Mouse (Mus musculus): ENCODE data around the gene Spic.
A peak's percentile ranks its signal among the peaks of the same experiment; 100 is the strongest.
"Not testable (repeated sequence)": the region's sequence is repeated elsewhere in the genome, so short reads cannot be mapped to it uniquely, and the experiment has no call there.

Gene Spic

DNA sequence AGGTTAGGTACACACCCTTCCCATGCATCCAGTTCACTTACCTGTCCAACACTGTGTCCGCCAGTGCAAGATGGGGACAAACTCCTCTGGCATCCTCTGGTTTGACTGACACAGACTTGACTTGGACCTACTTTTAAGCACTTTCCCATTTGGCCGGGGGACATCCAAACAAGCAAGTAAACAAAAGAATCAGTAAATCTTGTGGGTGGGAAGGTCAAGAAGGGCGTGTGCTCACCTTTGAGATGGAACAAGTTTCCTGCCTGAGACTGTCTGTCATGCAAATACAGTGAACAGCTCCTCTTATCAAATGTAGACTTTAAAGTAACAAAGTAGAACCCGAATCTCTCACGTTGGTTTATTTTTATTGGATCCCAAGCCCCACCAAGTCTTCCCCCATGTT, at the start of gene Spic:
TSS of gene Spic (minus strand) at position 91 of the 400 bp plus-strand sequence.
- DNase-seq = no peak

DNA sequence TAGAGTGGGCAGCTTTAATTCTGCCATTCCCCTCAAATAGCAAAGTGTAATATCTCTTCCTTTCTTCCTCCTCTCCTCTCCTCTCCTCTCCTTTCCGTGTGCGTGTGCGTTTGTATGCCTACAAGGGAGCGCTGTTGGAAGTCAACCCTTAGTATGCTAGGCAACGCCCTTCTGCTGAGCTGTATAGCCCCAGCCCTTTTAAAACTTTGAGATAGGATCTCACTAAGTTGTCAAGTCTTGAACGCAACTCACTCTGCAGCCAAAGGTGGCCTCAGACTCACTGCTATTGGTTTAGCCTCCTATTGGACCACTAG, 47.5 kb upstream of the Spic start:
- DNase-seq = no peak

DNA sequence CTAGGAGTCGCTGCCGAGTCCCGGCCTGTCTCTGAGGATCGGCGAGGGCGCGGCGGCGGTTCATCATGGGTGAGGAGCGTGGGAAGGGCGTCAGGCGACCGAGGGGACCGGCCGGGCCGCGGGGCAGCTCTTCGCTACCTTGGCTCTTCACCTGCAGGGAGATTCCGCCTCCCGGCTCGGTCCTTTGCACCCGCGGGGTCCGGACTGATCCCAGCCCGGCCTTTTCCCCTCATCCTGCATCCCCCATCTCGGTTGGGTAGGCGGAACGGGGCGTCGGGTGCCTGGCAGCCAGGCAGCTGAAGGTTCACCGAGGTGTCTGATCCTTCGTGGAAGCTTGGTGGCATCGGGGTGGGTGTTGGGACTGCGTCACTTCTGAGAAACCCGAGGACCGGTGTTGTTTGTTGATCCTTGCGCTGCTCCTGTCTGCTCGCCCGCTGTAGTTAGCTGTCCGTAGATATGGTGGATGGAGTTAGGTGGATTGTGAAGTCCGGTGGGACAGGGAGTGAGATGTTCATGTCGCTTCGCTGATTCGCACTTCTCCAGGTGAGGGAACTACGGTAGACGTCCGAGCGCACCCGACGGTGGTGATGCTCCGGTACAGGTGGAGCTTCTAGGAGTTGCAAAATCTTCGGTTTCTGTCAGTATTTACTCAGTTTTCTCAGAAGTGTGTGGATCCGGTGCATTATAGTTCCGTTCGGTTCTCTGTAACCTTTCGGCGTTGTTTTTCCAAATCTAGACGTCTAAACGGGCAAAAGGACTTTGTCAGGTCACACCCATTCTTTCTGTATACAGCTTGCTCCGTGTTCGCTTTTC, 46.9 kb upstream of the Spic start:
- no peak for DNase-seq

DNA sequence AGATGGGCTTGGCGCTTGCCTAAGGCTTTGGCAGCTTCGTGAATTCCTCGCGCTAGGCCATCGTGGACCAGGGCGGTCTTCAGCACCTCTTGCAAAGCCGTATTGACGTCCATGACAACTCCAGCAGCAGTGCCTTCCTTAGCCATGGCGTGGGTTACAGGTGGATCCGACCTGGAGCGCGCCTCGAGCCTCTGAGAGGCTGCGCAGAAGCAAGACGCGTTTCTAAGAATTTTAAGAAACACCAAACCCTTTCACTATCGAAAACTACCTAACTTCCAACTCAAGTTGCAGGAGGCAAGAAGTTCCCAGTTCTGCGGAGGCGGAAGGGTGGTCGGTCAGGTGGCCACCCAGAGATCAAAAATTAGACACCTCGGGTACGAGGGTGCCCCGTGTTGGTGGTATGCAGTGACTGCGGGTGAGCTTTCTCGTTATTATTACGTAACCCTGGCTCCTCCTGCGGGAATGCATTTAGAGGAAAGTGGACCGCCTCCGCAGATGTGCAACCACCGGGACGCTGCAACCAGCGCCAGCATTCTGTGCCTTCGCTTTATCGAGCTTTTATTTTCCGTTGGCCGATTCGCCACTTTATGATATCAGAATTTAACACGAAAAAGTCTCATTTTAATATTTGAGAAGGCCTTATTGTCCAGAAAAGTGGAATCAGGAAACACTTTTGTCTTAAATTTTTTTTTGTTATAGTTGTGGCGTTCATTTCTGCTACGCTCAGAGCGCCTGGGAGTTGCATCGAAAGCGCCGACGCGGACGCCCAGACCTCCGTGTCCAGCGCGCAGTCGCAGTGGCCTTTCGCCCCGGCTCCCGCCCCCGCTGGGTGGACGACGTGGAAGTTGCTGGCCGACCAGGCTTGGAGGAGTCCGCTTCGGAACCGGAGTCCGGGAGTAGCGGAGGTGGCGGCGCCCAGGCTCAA, 46.0 kb upstream of the Spic start, which contains the start of gene Arl1:
TSS of gene Arl1 (plus strand) at position 288 of the 925 bp plus-strand sequence.
- DNase-seq = peak; percentile 85

DNA sequence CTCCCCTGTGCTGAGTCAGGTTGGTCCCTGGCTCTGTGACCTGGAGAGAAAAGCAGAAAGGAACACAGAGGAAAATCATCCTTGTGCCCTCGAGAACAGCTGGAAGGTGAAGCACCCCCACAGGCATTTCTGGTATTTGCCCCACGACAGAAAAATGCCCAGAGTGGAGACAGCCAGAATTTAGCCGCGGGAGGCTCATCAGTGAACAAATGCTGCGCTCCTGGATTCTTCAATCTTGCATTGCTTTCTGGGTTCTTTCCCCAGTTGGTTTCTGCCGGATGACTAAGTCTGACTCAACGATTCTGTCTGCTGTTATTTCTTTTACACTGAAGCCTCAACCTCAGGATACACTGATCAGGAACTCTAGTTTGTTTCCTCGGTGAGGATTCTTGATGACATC, 43.4 kb upstream of the Spic start:
- DNase-seq = no peak

DNA sequence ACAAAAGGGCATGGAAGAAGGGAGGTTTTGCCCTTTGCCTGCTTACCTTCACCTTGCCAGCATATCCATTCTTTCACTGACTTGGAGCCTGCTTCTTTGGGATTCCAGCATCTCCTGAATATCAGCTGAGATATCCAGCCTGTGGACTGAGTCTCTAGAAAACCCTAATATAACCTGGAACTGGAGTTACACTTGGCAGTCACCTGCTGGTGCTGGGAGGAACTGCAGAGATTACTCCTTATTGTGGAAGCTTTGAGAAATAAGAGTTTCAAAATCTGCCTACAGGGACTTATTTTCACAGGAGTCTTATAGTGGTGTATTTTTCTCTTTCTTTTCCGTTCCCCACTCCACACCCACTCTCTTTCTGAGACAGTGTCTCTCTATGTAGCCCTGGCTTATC, 42.3 kb upstream of the Spic start:
- DNase-seq = peak; percentile 23 to 29

DNA sequence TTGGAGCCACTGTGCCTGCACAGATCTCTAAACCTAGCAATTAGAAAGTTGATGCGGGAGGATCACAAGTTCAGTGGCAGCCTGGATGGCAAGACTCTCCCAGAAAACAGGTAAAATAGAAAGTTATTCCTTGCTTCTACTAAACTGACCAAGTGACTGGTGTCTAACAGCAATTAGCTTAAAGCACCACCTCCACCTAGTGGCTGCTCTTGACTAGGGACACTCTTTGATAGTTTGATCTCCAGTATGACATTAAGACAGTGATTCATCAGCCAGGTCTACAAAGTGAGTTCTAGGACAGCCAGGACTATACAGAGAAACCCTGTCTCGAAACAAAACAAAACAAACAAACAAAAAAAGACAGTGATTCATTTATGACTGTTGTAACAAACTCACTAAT, 40.5 kb upstream of the Spic start:
- DNase-seq = no peak

DNA sequence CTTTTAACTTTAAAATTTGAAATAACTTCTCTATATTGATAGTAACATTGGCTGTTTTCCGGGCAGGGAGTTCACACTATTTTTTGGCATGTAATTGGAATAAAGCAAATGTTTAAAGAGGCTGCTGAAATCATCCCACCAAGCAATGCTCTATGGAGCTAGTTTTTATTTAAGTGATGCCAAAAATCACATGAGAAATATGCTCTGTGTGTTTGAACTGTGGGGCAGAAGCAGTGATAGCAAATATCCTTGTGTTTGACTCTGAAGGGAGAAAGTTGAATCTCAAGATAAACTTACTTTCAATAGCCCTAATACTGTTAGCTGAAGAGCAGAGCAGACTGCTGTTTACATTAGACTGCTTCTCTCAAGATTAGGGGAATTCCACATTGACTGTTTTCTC, 34.8 kb upstream of the Spic start:
- no peak for DNase-seq

DNA sequence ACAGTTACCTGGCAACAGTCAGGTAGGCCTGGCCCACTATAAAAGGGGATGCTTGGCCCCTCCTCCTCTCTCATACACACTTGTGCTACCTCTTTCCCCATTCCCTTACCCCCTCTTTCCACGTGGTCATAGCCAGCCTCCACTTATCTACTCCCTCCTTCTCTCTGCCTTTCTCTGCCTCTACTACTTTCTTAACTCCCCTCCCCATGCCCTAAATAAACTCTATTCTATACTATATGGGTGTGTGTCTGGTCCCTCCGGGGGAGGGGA, 32.9 kb upstream of the Spic start:
- no peak for DNase-seq

DNA sequence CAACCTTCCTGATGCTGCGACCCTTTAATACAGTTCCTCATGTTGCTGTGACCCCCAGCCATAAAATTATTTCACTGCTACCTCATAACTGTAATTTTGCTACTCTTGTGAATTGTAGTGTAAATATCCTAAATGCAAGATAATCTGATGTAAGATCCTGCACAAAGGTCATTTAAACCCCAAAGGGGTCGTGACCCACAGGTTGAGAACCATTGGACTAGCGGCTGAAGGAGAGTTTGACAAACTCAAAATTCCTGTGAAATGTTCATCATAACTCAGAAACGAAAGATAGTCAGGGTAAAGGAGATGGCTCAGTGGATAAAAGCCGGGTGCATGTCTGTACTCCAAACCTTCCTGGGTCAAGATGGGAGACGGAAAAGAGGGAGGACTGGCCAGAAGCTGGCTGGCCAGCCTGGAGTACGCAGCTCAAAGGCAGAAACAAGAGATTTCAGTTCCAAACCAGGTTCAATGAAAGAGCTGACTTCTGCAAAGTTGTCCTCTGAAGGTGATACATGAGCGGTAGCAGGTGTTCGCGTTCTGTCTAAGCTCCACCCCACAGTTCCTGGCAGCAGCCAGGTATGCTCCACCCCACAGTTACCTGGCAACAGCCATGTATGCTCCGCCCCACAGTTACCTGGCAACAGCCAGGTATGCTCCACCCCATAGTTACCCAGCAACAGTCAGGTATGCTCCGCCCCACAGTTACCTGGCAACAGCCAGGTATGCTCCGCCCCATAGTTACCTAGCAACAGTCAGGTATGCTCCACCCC, 32.4 kb upstream of the Spic start:
- no peak for DNase-seq

DNA sequence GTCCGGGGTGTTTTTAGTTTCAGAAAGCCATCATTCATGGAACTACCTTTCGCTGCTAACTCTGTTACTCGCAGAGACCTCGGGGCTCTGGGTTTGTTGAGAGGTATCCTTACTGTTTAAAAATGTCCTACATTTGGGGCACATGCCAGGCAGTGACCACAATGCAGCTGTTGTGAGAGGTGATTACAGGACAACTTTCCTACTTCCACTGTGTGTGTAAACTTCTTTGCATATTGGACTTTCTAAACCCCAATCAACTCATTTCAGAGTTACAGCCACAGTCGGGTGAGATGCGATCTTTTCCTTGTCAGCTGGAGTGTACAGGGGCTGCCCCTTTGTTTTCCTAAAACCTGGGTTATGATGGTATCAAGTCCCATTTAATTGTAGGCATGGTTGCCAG, 30.8 kb upstream of the Spic start:
- no peak for DNase-seq

DNA sequence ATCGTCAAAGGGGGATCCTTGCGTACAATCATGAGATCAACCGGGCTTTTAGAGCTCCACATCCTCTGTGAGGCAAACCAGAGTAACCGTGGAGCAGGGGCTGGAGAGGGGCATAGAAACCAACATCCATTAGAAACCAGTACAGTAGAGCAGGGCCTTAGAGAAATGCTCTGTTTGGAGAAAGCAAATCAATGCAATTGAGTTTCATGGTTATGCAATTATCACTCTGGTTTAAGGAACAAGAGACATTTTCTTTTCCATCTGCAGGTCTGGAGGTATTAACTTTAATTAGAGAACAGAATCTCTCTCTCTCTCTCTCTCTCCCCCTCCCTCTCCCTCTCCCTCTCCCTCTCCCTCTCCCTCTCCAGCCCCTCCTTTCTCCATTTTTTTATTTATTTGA, 29.9 kb upstream of the Spic start:
- DNase-seq = no peak

DNA sequence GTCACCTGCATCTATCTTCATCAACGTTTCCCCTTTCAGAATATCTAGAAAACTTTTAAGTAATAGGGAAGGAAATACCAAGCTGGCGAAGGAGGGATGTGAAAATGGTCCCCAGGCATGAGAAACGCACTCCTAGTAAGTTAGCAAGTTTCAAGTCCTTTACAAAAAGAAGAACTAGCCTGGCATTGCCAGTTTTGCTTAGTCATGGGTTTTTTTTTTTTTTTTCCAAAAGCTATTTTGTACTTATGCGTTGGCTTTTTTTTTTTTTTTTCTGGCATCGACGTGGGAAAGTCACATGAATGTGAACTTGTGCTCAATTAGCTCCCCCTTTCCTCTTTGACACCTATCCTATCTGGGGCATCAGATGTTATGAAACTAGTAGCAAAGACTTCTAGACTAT, 27.5 kb upstream of the Spic start:
- DNase-seq = no peak

DNA sequence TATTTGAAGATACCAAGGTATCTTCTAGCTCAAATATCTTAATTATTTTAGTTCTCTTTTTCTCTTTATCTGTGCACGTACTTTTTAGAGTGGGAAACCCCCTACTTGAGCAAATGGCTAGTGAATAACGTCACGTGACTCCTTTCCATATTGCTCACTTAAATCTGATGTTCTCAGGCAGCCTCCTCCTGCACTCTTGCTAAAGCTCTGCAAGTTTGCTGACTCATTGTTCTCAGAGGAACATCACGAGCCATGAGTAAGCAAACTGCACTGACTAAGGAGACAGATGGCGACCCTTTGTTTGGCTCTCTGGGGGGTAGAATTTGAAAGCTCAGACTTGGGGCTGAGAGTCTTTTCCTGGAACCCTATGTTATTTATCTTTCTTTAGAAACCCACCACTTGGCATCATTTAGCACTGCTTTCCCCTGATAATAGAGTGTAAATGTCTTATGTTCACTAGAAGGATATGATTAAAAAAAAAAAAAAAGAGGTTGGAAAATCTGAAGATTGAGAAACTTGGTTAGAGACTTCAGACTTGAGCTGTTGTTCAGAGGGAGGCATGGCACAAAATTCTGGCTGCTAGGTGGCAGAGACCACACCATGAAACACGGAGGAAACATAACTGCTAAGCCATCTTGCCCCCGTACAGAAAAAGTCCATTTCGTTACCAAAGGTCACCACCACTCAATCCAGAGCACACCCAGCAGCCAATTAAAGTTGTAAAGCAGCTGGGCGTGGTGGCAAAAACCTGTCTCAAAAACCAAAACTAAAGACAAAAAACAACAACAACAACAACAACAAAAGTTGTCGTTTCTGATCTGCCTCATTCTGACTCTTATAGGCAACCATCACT, 24.1 kb upstream of the Spic start:
- DNase-seq = no peak

DNA sequence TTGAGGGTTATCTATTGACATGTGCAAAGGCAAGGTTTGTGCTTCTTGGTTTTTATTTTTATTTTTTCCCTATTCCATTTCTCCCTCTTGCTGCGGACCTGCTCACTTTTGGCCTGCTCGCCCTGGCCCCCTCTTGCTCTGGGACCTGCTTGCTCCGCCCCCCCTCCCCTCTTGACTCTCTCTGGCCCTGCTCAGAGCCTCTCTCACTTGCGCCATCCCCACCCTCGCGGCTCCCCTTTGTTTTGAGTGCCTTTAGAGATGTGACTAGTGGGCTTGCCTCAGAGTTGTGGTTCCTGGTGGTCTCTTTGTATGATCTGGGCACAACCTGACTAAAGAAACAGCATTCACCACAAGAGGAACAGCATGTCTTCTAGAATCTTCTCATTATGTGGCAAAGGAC, 16.1 kb upstream of the Spic start:
- DNase-seq = no peak

DNA sequence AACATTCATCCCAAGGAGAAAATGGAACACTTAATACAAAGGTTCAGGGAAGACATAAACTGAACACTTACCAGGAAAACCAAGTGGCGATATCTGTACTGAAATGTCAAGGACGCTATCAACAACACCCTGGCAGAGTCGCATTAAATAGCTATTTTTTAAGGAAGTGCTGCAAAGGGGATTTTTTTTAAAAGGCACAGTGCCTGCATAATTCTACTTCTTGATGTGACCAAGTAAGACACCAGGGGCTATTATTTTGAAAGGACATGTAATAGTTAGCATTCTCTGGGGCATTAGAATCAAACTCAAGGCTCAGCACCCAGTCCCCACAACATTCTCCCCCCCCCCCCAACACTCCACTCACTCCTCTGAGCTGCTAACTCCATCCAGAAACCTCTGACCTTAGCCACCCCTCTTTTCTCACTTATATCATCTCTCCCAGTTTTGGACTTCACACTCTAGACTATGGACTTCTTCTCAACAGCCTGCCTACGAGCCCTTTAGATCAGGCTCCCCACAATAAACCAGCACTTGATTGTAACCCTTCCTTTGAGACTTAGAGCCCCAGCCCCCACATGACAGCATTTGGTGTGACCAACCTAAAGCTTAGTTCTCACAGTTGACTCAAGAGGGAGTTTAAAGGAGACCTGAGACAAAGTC, 1.8 kb downstream of the Spic start:
- no peak for DNase-seq

DNA sequence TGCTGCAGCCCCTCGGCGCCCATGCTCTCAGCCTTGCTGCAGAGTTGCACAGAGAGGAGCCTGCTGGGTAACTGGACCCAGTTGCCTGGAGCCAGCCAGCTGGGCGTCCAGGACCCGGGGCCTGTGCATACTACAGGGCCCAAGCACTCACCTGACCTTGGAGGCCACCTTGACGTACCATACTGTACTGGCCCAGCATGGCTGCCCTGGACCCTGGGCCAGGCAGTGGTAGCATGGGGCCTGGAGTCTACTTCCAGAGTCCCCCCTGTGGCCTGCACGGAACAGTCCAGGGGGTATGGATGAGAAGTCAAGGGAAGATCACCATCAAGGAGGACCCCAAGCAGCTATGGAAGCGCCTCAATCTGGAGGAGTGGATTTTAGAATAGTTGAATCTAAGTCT, 12.0 kb downstream of the Spic start:
- no peak for DNase-seq

DNA sequence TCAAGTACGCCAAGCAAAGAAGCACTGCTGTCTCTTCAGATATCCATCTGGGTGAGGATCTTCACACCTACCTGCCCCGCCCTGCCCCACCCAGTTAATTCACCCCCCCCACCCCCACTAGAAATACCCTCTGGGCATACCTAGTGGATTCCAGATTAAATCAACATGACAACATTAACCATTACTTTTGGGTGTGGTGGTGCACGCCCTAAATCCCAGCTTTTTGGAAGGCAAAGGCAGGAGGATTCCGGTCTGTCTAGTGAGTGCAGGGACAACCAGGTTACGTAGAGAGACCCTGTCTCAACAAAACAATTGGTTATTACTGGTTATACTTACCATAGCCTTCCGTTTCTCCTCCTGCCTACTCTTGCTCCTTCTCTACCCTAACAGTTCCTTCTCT, 12.7 kb downstream of the Spic start:
- DNase-seq = no peak

DNA sequence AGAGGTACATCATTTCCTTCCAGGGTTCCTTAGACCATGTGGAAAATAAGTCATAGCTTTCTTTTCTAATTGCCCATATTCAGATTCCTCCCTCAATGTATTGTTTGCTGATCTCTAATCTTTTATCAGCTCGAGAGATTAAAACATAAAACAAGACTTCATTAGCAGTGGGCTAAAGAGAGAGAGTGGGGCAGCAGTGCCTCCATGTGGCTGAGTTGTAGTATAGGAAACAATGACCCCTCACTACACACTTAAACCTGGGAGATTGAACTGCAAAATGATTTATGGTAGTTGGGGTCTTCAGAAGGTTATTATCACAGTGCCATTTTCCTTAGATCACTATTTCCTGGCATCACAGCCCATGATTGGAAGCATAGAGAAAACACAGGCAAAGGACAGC, 15.1 kb downstream of the Spic start:
- no peak for DNase-seq

DNA sequence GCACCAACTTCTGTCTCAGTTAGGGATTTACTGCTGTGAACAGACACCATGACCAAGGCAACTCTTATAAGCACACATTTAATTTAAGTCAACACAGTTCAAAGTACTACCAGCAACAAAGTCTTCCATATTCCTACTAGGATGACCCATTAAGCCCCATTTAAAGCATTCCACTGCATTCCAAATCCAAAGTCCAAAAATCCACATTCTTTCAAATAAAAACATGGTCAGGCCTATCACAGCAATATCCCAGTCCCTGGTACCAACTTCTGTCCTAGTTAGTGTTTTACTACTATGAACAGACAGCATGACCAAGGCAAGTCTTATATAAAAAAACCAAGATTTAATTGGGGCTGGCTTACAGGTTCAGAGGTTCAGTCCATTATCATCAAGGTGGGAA, 21.0 kb downstream of the Spic start:
- DNase-seq = not testable (repeated sequence)

DNA sequence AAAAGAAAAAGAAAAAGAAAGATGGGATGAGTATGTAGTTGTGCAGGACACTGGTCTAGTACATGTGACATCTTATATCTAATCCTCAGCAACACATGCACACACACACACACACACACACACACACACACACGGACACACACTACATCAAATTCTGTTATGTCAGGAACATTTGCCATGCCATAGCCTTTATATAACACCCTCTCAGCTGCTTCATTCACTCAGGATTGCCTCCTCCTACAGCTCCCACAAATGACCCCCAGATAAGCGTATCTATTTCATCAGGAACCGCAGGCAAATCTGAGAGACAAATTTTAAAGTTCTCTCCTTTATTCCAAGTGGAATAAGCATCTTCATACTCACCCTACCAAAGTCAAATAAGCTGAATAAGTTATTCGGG, 25.9 kb downstream of the Spic start:
- DNase-seq = no peak

DNA sequence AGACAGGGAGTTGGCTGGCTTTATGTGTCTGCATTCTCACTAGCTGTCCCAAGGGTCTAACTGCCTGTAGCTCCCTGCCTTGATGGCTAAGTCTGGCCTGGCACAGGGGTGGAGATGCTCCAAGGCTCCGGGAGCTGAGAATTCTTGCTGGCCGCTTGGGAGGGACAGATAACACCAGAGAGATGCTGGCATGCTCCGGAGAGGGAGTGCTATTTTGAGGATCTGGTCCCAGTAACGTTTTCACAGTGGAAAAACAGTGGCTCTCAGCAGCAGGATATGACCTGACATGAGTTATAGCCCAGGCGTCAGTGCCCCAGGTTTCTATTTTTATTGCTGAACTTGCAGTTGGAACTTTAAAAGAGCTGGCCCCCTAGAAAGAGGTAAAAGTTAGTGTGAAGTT, 39.4 kb downstream of the Spic start:
- no peak for DNase-seq

All from thymus, postnatal 36 days (tissue).